Mouse (Mus musculus) A20 (cell line): Measurements from ENCODE around the gene Parn.

Experiments
- DNase-seq: peaks from one replicate; pipeline ENCODE4 v3.0.0-alpha.2; 2011; ENCODE audit warnings: low read depth, low spot score

Gene Parn

DNA sequence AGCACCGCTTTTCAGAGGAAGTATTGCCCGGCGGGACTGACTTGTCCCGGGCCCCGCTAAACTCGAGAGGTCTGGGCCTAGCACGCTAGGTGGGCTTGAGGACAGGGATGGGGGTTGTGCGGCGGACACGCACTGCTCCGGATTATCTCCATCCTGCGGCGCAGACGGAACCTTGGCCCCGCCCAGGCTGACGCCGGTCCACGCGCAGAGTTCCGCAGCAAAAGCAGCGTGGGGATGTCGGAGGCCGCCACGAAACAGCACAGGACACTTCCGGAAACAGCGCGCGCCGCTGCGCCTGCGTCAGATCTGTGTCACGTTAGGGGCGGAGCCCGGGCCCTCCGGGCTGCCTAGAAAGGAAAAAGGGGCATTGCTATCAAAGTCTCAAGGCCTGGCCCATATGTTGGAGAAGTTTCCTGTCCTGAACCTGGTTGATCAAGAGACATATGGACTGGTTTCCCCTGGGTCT lies at the start of gene Parn:
Gene Parn, minus strand, starts transcription at position 293 of the 466 bp plus-strand sequence.
- DNase-seq: peak; percentile 95

DNA sequence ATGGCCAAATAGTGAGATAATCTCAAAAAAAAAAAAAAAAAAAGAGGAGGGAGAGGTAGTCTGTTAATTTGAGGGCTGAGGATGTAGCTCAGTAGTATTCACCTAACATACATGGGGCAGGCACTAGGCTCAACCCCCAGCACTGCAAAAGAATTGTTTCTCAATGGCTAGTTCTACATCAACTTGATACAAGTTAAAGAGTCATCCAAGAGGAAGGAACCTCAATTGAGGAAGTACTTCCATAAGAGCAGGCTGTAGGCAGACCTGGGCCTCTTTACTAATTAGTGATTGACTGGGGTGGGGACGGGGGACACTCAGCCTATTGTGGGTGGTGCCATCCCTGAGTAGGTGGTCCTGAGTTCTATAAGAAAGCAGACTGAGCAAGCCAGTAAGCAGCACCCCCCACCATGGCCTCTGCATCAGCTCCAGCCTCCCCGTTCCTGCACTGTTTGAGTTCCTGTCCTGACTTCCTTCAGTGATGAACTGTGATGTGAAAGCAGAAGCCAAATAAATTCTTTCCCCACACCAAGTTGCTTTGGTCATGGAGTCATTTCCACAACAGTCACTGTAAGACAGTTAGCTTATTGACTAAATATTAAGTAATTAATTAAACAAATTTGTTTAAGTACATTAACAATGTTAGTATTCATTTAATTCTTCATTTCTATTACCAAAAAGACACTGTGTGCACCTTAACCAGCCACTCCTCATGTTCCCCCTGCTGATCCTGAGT lies 49.0 kb upstream of the Parn start:
- no peak for DNase-seq

DNA sequence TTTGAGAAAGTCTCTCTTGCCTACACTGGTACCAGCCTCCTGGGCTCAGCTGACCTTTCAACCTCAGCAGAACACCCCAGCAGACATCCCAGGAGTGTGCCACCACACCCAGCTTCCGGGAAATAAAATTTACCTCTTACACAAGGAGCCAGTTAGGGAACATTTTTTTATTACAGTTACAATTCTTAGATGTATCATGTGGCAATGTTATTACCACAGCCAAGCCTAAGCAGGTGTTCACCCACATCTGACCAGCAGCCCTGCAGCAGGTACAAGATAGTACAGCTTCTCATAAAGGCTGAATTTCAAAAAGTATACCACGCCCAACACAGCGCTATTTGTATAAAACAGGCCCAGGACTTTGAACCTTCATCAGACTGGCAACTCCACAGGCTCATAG lies 46.9 kb upstream of the Parn start:
- DNase-seq: no peak

DNA sequence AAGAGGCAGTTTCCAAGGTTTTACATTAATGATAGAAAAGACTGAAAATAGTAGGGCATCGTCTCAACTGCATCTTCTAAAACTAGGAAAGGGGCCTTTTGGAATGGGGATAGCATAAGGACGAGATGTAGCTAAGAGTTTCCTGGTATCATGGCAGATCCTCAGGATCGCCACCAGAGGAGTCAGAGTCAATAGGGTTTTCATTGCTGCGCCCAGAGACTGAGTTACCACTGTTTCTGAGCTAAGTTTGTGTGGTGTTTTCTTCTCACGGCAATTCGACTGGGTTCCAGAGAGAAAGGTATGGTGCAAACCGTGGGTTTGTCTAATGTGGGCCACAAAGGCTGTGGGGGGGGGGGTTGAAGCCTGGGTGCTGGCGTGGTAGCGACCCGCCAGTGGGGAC lies 36.7 kb upstream of the Parn start:
- no peak for DNase-seq

DNA sequence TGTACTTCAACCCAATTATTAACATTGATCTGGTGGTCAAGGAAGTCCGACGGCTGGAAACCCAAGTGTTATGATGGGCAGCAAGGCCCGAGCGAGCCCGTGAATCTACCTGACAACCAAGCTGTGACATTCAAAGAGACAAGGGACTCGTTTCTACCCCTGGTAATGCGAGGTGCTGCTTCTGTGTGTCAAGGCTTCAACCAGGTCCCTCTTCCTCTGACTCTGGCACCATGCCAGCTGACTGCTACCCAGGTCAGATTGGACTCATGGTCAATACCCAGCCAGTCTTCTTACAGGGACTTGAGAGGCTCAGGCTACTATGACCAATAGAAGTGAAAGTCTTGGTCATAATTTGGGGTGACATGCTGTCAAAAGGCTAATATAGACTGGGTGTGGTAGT lies 34.2 kb upstream of the Parn start:
- DNase-seq: no peak

DNA sequence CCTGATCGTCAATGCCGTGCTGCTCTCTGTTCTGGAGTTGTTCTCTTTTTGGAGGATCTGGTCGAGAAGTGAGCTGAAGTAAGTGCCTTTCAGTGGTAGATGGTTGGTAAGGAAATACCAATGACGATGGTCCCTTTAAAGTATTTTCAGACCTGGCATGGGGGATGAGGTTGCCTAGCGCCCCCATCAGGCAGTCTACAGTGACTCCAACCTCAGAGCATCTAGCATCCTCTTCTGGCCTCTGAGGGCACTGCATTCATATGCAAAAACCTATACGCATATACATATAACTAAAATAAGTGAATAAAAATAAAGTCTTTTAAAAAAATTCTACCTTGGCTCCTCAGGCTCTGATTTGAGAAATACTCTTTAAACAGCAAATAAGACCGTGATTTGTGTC lies 31.0 kb upstream of the Parn start:
- DNase-seq: peak; percentile 32

DNA sequence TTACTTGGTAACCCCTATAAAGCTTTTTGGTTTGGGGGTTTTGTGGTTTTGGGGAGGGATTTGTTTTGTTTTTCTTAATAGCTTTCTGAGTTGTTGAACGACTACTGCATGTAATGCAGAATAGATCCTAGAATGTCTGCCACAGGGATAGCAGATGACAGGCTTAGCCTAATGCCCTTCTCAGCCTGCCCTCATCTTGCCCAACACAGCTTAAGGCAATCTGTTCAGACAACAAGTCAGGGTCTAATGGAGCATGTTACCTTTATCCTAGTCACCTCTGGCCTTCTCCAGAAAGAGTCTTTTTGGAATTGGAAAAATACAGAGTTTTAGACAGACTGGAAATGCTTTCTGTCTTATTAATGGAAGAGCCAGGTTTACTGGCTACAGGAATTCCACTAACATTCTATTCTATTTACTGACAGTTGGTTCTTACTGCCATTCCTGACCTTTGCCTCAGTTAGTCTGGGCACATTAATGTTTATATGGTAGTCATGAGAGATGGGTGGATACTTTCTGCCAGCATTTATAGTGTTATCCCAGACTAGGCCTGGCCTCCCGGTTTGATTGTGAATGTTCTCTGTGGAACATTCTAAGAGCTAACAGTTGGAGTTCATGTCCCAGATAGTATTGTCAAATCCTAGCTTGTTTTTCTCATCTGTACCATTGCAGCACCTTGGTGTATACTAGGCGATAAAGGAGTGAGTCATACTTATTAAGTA lies 10.8 kb upstream of the Parn start:
- no peak for DNase-seq

DNA sequence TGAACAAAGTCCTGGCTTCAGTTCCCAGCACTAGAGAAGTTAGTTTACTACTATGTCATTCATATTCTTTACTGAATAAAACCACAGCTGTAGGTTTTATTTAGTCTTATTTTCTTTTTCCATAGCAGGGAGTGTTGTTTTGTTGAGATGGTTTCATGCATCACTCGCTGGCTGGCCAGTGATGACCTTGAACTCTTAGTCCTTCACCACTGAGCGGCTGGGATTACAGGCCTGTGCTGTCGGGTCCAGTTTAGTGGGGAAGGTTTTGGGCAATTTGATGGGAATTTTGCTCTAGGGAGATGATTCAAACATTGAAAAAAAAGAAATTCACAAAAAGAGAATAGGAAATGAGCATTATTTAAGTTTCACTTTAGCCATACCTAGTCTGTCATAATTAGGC lies 6.5 kb upstream of the Parn start:
- no peak for DNase-seq

DNA sequence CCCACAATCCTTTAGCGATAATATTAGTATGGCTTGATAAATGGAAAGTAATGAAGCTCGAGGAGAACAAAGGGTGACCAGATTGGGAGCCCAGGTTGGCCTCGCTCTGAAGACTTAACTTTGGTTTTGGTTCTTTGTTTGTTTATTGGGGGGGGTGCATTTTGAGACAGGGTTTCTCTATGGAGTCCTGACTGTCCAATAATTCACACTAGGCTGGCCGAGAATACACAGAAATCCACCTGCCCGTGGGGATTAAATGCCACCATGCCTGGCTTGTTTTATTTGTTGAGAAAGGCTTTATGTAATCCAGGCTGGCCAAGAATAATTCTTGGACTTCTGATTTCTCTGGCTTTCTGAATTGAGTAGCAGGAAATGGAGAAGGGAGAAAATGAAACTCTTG lies 5.1 kb upstream of the Parn start:
- no peak for DNase-seq

DNA sequence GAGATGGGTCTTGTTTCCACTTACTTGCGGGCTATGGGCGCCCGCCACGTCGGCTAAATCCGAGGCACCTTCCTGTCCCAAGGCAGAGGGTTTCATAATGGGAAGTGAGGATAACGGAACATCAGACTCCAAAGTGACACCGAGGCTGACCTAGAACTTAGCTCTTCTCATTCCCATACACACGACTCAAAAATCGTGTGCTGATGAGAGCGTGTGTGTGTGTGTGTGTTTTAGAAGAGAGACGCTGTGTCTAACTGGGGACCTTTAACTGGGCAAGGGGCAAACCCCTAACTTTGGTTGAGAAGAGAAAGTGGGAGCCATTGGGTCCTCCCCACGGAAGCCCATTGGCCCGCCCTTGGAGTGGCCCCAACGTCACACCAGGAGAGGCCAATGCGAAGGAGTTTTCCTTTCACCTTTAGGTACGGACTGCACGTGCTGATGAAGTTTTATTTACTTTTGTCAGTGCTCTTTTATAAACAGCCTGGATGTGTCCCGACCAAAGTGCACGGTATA lies 4.5 kb upstream of the Parn start:
- peak; percentile 85 for DNase-seq

DNA sequence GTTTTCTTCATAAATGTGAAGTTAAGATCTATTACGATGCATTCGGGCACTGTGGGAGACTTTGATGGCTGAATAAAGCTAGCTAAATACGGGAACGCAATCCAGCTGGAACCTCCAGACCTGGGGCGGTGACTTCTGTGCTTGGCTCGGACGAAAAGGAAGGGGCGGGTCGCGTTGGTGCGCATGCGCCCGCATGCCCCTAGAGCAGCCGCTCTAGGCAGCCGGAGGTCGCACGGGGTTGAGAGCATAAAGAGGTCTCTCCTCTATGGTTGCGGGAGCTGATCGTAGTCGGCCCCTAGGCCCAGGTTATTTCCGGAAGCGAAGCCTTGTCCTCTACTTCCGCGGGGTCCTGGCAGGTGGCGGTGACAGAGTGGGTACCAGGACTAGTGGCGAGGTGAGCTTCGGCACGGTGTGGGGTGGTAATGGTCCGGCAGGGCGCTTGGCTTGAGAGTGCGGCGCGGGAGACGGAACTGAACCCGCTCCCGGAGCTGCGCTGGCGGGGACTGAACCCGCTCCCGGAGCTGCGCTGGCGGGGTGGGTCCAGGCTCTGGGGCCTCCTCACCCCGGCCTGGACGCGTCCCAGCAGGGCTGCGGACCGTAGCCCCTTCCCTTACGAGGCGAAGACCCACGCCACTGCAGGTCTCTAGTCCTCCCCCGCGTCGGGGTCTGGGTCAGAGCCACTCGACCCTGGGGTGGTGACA lies 3.9 kb upstream of the Parn start, which contains the start of the genes Bfar and 3110001I22Rik:
Gene Bfar, plus strand, starts transcription at position 174 of the 701 bp plus-strand sequence.
Gene 3110001I22Rik, plus strand, starts transcription at position 245 of the 701 bp plus-strand sequence.
- DNase-seq: peak; percentile 97

DNA sequence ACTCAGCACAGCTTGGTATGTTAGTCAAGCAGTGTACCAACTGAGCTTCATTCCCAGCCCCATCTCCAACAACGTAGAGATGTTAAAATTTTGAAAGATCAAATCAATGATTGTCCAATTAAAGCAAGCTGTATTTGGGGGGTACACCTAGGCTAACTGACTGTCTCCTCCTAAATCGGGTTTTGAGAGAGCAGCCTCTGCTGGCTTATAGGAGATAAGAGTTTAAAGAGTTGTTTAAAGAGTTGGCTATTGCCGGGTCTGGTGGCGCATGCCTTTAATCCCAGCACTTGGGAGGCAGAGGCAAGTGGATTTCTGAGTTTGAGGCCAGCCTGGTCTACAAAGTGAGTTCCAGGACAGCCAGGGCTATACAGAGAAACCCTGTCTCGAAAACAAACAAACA lies 2.9 kb upstream of the Parn start:
- DNase-seq: peak; percentile 36

DNA sequence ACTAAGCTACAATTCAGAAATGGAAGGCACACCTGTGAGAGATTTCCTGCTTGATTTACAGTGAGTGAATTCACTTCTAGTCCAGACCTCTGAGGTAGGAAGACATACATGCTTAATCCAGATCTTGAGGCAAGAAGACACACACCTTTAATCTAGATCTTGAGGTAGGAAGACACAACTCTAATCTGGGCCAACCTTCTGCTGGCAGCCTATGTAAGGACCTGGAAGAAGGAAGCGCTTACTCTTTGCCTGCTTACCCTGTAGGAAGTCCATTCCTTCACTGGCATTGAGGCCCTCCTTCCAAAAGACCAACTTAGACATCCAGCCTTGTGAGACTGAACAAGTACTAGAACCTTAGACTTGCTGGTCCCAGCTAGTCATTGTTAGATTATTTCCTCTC lies 1.3 kb upstream of the Parn start:
- no peak for DNase-seq

DNA sequence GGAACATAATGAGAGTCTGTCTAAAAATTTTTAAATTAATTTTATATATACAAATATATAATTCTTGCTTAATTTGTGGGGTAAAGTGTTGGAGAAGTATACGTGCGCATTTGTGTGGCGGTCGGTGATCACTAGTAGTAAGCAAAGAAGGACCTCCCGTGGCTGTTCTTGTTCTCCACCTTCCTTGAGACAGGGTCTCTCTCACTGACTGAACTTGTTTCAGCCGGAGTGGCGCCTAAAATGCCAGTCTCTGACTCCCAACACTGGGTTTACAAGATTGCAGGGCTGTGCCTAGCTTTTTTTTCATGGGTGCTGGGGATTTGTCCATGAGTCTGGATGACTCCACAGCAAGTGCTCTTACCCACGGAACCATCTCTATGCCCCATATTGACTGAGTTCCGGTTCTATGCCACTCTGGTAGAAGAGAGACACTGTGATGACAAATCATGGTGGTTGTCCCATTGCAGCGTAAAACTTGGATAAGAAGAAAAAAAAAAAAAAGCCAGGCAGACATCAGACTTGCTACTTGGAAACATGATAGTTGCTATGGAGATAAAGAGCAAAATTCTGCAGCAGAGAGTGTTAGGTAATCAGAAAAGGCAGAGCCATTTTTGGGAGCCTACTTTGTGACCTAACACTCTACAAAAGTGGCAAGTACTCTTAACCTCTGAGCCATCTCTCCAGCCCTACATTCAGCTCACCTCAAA lies 585 bp upstream of the Parn start:
- DNase-seq: no peak

DNA sequence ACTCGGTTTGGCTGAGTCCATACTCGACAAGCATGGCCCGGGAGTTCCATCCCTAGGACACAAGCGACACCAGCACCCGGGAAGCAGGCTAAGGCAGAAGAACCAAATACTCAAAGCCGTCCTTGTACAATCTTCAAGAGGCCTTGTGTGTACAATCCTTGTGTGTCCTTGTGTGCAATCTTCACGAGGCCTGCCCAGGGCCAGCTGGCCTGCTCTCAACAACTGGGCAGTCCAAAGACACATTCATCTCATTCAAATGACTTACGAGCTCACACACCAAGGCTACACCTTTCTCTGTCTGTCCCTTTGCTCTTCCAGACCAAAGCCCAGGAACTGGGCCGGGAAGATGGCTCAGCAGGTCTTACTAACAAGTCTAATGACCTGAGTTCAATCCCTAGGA lies 7.2 kb downstream of the Parn start:
- DNase-seq: no peak

DNA sequence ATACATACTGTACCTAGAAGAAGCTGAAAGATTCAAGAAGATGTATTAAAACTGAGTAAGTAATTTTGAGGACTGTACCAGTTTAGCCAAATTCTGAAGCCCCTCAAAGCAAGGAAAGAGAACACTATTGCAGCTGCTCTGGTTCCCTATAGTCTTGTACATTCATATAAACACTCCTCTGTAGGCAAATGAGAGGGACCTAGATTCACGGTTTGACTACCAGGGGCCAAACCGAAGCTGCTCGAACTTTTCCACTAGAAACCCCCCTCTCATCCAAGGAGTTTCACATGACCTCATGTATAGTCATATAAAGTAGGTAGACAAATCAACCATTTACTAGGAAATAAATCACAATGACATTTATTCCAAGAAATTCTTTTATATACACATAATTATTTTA lies 9.1 kb downstream of the Parn start:
- DNase-seq: no peak

DNA sequence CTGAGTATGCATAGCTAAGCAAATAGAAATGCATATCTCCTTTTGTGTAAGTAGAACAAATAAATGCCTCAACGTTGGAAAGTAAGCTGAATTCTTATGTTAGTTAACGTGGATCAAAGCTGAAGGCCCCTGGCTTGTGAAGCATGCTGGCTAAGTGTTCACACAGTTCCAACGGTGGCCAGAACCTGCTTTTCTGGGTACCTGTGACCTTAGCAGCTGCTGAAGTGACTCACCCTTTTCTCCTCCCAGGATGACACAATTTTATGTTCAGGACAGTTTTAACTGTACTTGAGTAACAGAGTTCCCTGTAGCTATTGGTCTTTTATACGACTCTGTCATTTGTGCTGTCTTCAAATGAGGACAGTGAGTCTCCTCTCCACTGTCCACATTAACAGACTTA lies 22.0 kb downstream of the Parn start:
- no peak for DNase-seq

DNA sequence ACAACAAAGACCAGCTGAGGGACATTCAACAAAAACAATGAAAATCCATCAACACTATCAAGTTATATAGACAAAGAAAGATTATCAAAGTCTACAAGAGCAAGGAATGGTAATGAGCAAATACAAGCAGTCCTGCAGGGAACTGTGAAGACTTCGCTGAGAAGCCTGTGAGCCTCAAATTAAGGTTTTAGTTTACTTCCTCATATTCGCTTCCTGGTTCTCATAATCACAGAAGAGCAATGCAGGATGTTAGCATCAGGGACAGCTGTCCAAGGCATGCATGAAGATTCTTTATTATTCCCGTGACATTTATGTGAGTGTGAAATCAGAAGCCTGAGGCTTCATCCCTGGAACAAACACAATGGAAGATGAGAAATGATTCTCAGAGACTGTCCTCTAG lies 23.5 kb downstream of the Parn start:
- DNase-seq: peak; percentile 74

DNA sequence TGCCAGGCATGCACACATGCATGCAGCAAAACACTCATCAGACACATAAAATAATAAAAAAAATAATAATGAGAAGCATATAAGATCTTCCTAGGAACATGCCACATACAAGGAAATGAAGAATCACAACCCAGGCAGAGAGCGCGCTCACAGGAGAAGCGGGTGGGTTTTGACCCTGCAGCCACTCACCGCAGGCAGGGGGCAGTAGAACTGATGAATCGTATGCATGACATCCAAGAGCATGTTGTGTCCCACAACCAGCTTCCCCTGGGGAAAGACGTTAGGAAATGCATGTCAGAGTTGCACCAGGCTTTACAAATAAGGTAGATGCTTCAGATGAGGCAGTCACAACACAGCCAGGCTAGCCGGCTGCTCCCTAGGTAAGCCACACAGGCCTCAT lies 27.9 kb downstream of the Parn start:
- peak; percentile 90 for DNase-seq

DNA sequence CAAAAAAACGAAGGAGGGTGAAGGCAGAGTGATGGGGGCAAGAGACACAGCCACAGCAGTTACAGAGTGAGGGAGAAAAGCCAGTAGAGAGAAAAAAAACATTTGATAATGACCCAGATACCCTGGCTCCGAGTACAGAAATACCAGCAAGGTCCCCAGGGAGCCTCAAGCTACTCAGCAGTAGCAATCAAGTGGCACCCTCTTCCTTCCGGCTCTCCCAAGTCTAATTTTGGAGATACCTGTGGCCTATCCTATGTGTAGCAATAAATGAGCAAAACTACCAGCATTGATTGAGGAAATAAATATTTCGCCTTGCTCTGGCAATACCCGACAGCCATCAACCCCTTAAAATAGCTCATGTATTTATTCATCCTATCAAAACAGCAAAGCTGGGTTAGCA lies 28.5 kb downstream of the Parn start:
- peak; percentile 87 for DNase-seq

DNA sequence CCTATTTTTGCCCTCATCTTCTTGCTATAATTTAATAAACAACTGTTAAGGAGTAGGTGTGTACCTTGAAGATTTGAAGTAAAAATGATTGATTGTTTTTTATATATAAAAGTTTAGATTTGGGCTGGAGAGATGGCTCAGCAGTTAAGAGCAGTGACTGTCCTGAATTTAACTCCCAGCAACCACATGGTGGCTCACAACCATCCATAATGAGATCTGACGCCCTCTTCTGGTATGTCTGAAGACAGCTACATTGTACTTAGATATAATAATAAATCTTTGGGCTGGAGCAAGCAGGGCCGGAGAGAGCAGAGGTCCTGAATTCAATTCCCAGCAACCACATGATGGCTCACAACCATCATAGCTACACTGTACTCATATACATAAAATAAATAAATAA lies 29.8 kb downstream of the Parn start:
- peak; percentile 40 for DNase-seq

DNA sequence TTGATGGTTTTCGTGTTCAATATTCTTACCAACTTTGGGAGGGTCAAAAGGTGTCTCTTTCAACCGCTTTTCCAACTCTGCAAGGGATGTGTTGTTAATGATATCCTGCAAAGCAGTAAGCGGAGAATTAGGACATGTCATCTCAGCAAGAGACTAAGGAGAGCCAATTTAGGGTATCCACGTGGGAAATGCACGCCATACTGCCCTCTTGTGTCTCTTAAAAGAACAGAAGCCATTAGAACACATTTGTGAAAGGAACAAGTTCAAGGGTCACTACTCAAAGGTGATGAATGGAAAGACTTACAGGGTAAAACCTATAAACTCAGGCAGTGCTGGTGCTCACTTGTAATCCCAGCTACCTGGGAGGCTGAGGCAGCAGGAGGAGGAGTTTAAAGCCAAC lies 39.6 kb downstream of the Parn start:
- DNase-seq: peak; percentile 40
